Mouse (Mus musculus) erythroblast, embryonic 14.5 days (primary cell): ENCODE results near the gene Gabarapl2.

Source experiments
- GATA1 ChIP-seq: IDR thresholded peaks from 2 replicates; pipeline ENCODE4 v1.6.1; 2012; ENCODE audit warnings: low read length, inconsistent platforms, mixed read lengths
- TAL1 ChIP-seq: IDR thresholded peaks from 3 replicates; pipeline ENCODE4 v1.6.1; 2012; ENCODE audit warnings: low read length, inconsistent platforms, mixed read lengths

DNA sequence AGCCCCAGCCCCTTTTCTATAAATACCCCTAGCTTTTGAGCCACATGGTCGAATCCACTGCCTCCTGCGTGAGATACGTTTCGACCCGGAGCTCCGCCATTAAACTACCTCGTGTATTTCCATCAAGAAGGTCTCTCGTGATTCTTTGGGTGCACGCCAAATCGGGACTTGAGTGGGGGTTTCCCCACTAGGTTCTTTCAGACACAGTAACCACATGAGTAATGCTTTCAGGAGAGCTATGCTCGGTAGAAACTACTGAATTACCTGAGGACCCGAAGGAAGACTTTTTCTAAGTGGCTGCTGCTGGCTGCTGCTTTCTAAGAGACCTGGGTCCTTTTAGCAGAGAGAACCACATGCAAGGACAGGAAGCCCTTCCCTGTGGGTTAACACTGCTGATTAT lies 33.6 kb downstream of the Gabarapl2 start:
- TF ChIP-seq GATA1 (no peak), TAL1 (no peak)
